Mouse (Mus musculus): ENCODE data around the gene 0610040J01Rik.

- TF ChIP-seq CTCF (IDR thresholded peaks at IDR 0.05; ENCODE audit: extremely low read depth, insufficient read depth, low read length) (no peak), POLR2A (IDR thresholded peaks at IDR 0.05; ENCODE audit: extremely low read depth, insufficient read depth, low read length) (no peak)
Measured at GRCm38 (mm10) chr5:63828380-63829185, 16.4 kb downstream of the 0610040J01Rik start.

Measured in cortical plate, adult 2 months (tissue).